Mouse (Mus musculus) lung, adult 2 months (tissue): Measurements from ENCODE around the gene Sf3a3.
A peak's percentile ranks its signal among the peaks of the same experiment; 100 is the strongest.

Source experiments
- CTCF ChIP-seq: fragments of 200-500 bp; IDR thresholded peaks from 2 replicates; pipeline ENCODE4 v1.5.1; 2011; ENCODE audit warnings: mild to moderate bottlenecking, low read length, control low read depth; ENCODE audit not compliant: insufficient read depth
- POLR2A ChIP-seq: fragments of 200-500 bp; IDR thresholded peaks from 2 replicates; pipeline ENCODE4 v1.6.1; 2011; ENCODE audit warnings: low read depth, mild to moderate bottlenecking, control low read depth, low read length, borderline replicate concordance; ENCODE audit errors: extremely low read depth

DNA sequence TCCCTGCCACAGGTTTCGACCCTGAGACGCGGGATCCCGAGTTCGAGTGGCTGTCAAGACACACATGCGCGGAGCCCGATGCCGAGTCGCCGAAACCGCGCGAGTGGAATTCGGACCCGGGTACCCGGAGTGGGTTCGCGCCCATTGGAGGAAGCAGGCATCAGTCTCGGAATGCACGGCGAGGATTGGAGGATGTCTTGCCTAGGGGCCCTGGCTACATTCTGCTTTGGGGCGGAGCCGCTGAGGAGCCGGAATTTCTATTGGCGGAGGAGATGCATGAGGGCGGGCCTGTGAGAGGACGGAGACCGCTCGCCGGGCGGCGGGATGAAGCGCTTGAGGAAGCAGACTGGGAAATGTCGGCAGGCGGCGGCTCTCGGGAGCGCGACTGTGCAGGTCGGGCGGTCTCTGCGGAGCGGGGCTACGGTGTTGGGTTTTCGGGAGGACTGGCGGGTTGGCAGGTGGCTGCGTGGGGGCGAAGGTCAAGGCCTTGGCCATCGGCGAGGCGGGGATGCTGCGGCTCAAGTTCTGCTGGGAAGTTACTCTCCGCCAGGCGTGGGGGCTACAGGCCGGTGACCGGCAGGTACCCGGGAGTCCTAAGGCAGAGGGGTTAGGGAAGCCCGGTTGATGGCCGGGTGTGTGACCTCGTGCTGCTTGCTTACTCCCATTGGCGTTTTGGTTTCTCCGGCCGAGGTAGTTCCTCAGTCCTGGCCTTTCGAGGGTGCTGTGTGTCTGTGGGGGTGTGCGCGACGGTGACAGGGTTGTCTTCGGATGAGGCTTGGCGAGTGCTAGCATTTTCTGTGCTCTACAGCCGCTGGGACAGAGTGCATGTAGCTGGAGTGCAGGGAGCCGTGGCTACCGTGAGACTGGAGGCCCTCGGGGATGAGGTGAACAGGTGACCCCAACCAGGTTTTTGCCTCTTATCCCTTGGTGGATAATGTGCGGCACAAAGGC lies 37.0 kb downstream of the Sf3a3 start:
- TF ChIP-seq POLR2A (peak; percentile 74; the same call in 1 of the 2 replicates), CTCF (no peak)
